14 mouse cellular contexts compared by ENCODE assay signal in genomic region chr14:61857616-61858015, GRCm38 (mm10).
DNase-seq lines count a peak whose midpoint lies in the region; ATAC-seq lines count a peak whose summit lies in the region.
"Had no signal": no experiment of that assay in that cellular context is flagged by ENCODE, and none has a peak within 500 bp of the region (broad histone marks: within the 10 kb centered on the region; RNA-seq: fewer than 3 reads in every experiment).

No protein-coding gene starts in this region.

- no peaks in the 10 kb centered on the region for H3K4me1 ChIP-seq in liver, embryonic 11.5 days (replicated peaks; ENCODE audit: control insufficient read depth, insufficient read depth, low read length)
- H3K4me1 ChIP-seq: liver, embryonic 13.5 days; midbrain, embryonic 10.5 days had no signal

- H3K36me3 ChIP-seq in liver, embryonic 11.5 days (ENCODE audit: control insufficient read depth, insufficient read depth, low read length): no peaks in the 10 kb centered on the region
- H3K36me3 ChIP-seq: liver, embryonic 13.5 days; midbrain, embryonic 10.5 days had no signal

- intact Hi-C loops in heart, postnatal 14 days (cut with DNase I): no loop called here

- no peak overlapping the region for H3K27ac ChIP-seq in liver, embryonic 11.5 days (ENCODE audit: low read depth, low read length)
- H3K27ac ChIP-seq: liver, embryonic 13.5 days; midbrain, embryonic 10.5 days had no signal

- ATAC-seq in liver, embryonic 11.5 days (replicated peaks; ENCODE audit: low FRiP score): no peak
- ATAC-seq: forebrain, postnatal 0 days; hindbrain, embryonic 16.5 days; lung, postnatal 0 days had no signal

- 84% methylated on average over 6 of the region's 6 CpGs for WGBS in liver, embryonic 11.5 days

- H3K9ac ChIP-seq in liver, embryonic 11.5 days (ENCODE audit: low read depth, low read length): no peak overlapping the region
- H3K9ac ChIP-seq: forebrain, postnatal 0 days; liver, embryonic 13.5 days had no signal

- H3K4me2 ChIP-seq in liver, embryonic 11.5 days: no peak overlapping the region
- H3K4me2 ChIP-seq: liver, embryonic 13.5 days had no signal

- no peaks in the 10 kb centered on the region for H3K9me3 ChIP-seq in liver, embryonic 11.5 days (ENCODE audit: control insufficient read depth, low read length)
- H3K9me3 ChIP-seq: liver, embryonic 13.5 days; midbrain, embryonic 10.5 days had no signal

- H3K27me3 ChIP-seq in liver, embryonic 11.5 days (replicated peaks; ENCODE audit: control insufficient read depth, insufficient read depth, low read length): no peaks in the 10 kb centered on the region
- H3K27me3 ChIP-seq: liver, embryonic 13.5 days had no signal

- H3K4me3 ChIP-seq in liver, embryonic 11.5 days (ENCODE audit: low read depth, low read length): no peak overlapping the region
- H3K4me3 ChIP-seq: liver, embryonic 13.5 days; midbrain, embryonic 10.5 days had no signal

- peak; percentile 19 to 38 for DNase-seq in heart, postnatal 14 days
- DNase-seq in heart, adult 9 months (ENCODE audit: low spot score in 2 of 2): no peak
- DNase-seq in urinary bladder, postnatal 14 days (ENCODE audit: low spot score): peak; percentile 34
- no peak for DNase-seq in urinary bladder, adult 2 months (ENCODE audit: low spot score)
- DNase-seq in gastrocnemius, postnatal 10 days: peak; percentile 39
- peak; percentile 47 for DNase-seq in testis, postnatal 14 days (ENCODE audit: low spot score)
- no peak for DNase-seq in liver, embryonic 11.5 days (ENCODE audit: low spot score)
- DNase-seq in spleen, postnatal 4 days (ENCODE audit: low spot score in 2 of 2): no peak
- DNase-seq: forebrain, postnatal 0 days; liver, embryonic 13.5 days; thymus, adult 18-20 months had no signal

Comparison
In these comparisons a context has a peak if more than half of its experiments do, and no peak if none do; other contexts are left out.
1. DNase-seq: peak in heart, postnatal 14 days (2 of 2), urinary bladder, postnatal 14 days (single experiment), gastrocnemius, postnatal 10 days (single experiment) and testis, postnatal 14 days (single experiment); none in heart, adult 9 months (0 of 2), urinary bladder, adult 2 months (single experiment), liver, embryonic 11.5 days (single experiment) and spleen, postnatal 4 days (0 of 2).